Mouse (Mus musculus) midbrain, postnatal 0 days (tissue): ENCODE data around the gene Zbtb38. TPM values are rescaled to one million over a fixed set of nuclear protein-coding genes. Genes with fewer than 3 reads are reported as not detected.

Experiments used
- ATAC-seq: fragments of 200-750 bp; cut with Nextera tagmentation; 2 replicates; pipeline ENCODE4 v1.8.0; 2017; ENCODE audit warnings: moderate number of reproducible peaks, mild to moderate bottlenecking, moderate TSS enrichment, moderate library complexity; ENCODE audit not compliant: low FRiP score
- DNase-seq: peaks from one replicate; pipeline ENCODE4 v3.0.0-alpha.2; 2015; ENCODE audit warnings: low spot score
- H3K27ac ChIP-seq: fragments of 300-500 bp; sonication (generic); 2 replicates; pipeline ENCODE4 v1.5.1; 2014; ENCODE audit warnings: low read depth, mild to moderate bottlenecking, low read length, mixed read lengths
- H3K27me3 ChIP-seq: fragments of 300-500 bp; sonication (generic); 2 replicates; pipeline ENCODE4 v1.6.1; 2014; ENCODE audit warnings: low read length, control low read depth, mixed read lengths; ENCODE audit not compliant: insufficient read depth
- H3K36me3 ChIP-seq: fragments of 300-500 bp; sonication (generic); 2 replicates; pipeline ENCODE4 v1.6.1; 2014; ENCODE audit warnings: low read length, control low read depth, mixed read lengths; ENCODE audit not compliant: insufficient read depth
- H3K4me1 ChIP-seq: fragments of 300-500 bp; sonication (generic); 2 replicates; pipeline ENCODE4 v1.6.1; 2014; ENCODE audit warnings: mild to moderate bottlenecking, control low read depth, antibody characterized with exemption, low read length, mixed read lengths; ENCODE audit not compliant: insufficient read depth
- H3K4me2 ChIP-seq: fragments of 300-500 bp; sonication (generic); 2 replicates; pipeline ENCODE4 v1.6.1; 2014; ENCODE audit warnings: low read depth, mild to moderate bottlenecking, low read length, mixed read lengths; ENCODE audit not compliant: poor library complexity, severe bottlenecking
- H3K4me3 ChIP-seq: fragments of 300-500 bp; sonication (generic); 2 replicates; pipeline ENCODE4 v1.5.1; 2014; ENCODE audit warnings: low read depth, mild to moderate bottlenecking, low read length, moderate library complexity
- H3K9ac ChIP-seq: fragments of 300-500 bp; sonication (generic); replicated peaks from 2 replicates; pipeline ENCODE4 v1.6.1; 2014; ENCODE audit warnings: mild to moderate bottlenecking, low read length, moderate library complexity, mixed read lengths; ENCODE audit not compliant: poor library complexity, severe bottlenecking
- H3K9me3 ChIP-seq: fragments of 300-500 bp; sonication (generic); 2 replicates; pipeline ENCODE4 v1.6.1; 2016; ENCODE audit warnings: low read length, control low read depth
- CTCF ChIP-seq: IDR thresholded peaks from 2 replicates; pipeline ENCODE4 v1.5.1; 2016; ENCODE audit warnings: antibody characterized with exemption, mild to moderate bottlenecking
- WGBS: fragments of 180-500 bp; shearing (Covaris S2); extraction: QIAGEN DNeasy Blood & Tissue Kit; methylation state at CpG from one replicate; pipeline ENCODE4 v1.1.7; 2014; 5-methylcytosine and 5-hydroxymethylcytosine counted together
- polyA plus RNA-seq: library from polyadenylated mRNA; unstranded; fragments of >200 nt; fragmentation: Nextera tagmentation; extraction: Ambion mirVana; gene quantifications from 2 replicates; pipeline ENCODE4 v1.2.1, GENCODE M21; 2015
- total RNA-seq: library from RNA; depleted of rRNA; stranded (reverse); fragments of >200 nt; gene quantifications from 2 replicates; pipeline ENCODE4 v1.2.3, GENCODE M21; 2014; rRNA removed

Zbtb38 gene
- total and polyA plus RNA-seq, 2 experiments from 2014 or later: 49.9 to 50.7 TPM

- H3K4me2 ChIP-seq: no peak overlapping the region
- H3K27ac ChIP-seq: no peak overlapping the region
- H3K27me3 ChIP-seq: peaks cover 4% of the 10 kb centered on the region; the same call in 1 of the 2 replicates
- no peaks in the 10 kb centered on the region for H3K9me3 ChIP-seq
- TF ChIP-seq CTCF: no peak
- no peak overlapping the region for H3K9ac ChIP-seq
- WGBS: 83% methylated on average over 3 of the region's 3 CpGs
- ATAC-seq: no peak
- H3K4me1 ChIP-seq: no peaks in the 10 kb centered on the region
- no peak for DNase-seq
- H3K4me3 ChIP-seq: no peak overlapping the region
- H3K36me3 ChIP-seq: no peaks in the 10 kb centered on the region
Observed at GRCm38 (mm10) chr9:96635899-96636298, 116.7 kb downstream of the Zbtb38 start.

GRCm38 (mm10) chr9:96635176-96635575 is 117.5 kb downstream of the Zbtb38 start:
- H3K27me3 ChIP-seq: peaks cover 4% of the 10 kb centered on the region; the same call in 1 of the 2 replicates
- H3K9me3 ChIP-seq: no peaks in the 10 kb centered on the region
- no peak for DNase-seq
- H3K4me1 ChIP-seq: no peaks in the 10 kb centered on the region
- H3K9ac ChIP-seq: no peak overlapping the region
- 77% methylated on average over 6 of the region's 6 CpGs for WGBS
- H3K4me3 ChIP-seq: no peak overlapping the region
- H3K27ac ChIP-seq: no peak overlapping the region
- H3K4me2 ChIP-seq: no peak overlapping the region
- no peak for ATAC-seq
- H3K36me3 ChIP-seq: no peaks in the 10 kb centered on the region
- no peak for TF ChIP-seq CTCF

GRCm38 (mm10) chr9:96633771-96634170 is 118.9 kb downstream of the Zbtb38 start:
- no peak overlapping the region for H3K27ac ChIP-seq
- peaks cover 4% of the 10 kb centered on the region; the same call in 1 of the 2 replicates for H3K27me3 ChIP-seq
- H3K4me2 ChIP-seq: no peak overlapping the region
- WGBS: 90% methylated on average over 2 of the region's 2 CpGs
- no peak overlapping the region for H3K4me3 ChIP-seq
- H3K4me1 ChIP-seq: 0 out of 2 replicates have a peak, but pooled peaks cover 5% of the 10 kb centered on the region
- DNase-seq (no peak), ATAC-seq (no peak)
- no peak overlapping the region for H3K9ac ChIP-seq
- no peaks in the 10 kb centered on the region for H3K9me3 ChIP-seq
- TF ChIP-seq CTCF: no peak
- H3K36me3 ChIP-seq: no peaks in the 10 kb centered on the region

Other genes starting within 250 kb of the Zbtb38 start
- gene Gm28729, start 227.6 kb downstream of the Zbtb38 start, total RNA-seq: 0.57 and 0.60 TPM in 2 replicates
- gene Gm28729, start 227.6 kb downstream of the Zbtb38 start, polyA plus RNA-seq: 0.20 and 0.47 TPM in 2 replicates
- gene Rasa2, start 121.2 kb downstream of the Zbtb38 start, total RNA-seq: 13.4 and 16.7 TPM in 2 replicates
- gene Rasa2, start 121.2 kb downstream of the Zbtb38 start, polyA plus RNA-seq: 11.5 and 12.6 TPM in 2 replicates
- gene Pxylp1, start 139.8 kb upstream of the Zbtb38 start, total RNA-seq: 27.0 and 42.3 TPM in 2 replicates
- gene Pxylp1, start 139.8 kb upstream of the Zbtb38 start, polyA plus RNA-seq: 23.5 and 24.6 TPM in 2 replicates